ENCODE assay signal across 8 mouse cellular contexts in the genomic region with DNA sequence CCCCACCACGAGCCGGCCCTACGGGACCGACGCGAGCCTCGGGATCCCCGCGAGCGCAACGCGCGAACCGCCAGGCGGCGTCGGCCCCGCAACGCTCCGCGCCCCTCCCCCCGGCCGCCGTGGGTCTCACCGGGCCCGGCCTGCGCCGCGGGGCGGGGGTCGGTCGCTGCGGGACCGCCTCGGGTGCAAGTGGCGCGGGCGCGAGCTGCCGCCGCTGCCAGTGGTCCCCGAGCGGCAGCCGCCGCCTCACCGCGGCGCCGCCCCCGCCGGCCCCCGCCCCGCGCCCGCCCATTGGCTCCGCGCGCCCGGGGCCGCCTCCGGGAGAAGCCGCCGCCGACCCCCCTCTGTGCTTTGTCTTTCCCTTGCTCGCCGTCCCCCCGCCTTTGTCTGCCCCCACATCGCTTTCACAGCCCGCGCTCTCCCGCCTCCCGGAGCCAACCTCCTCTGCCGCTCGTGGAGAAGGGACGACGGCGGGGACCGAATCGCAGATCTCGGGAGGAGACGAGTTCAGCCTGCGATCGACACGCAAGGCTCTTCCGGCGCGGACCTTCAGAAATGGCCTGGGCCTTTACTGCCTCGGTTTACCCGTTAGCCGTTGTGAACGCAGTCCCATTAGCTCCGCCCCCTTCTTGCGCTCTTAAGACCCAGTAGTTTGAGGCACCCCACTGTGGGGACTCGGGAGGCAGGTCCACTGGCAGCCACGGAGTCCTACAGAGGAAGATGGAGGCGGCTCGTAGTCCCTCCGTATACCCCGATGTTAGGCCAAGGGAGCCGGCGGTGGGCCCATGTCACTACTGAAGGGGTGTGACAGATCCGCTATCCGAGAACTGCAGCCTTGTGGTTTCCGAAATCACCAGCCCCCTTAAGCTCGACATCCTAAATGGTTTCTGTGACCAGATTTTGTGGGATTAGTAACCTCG. TPM values are rescaled to one million over a fixed set of nuclear protein-coding genes. Genes with fewer than 3 reads are reported as not detected.
DNase-seq lines count a peak whose midpoint lies in the region; ATAC-seq lines count a peak whose summit lies in the region.

No protein-coding gene starts in this region.

- peak overlapping the region; percentile 96 for H3K27ac ChIP-seq in intestine, embryonic 14.5 days (ENCODE audit: low read depth)

- H3K4me2 ChIP-seq in intestine, embryonic 14.5 days (ENCODE audit: low read length), result peak overlapping the region; percentile 85

- peak; percentile 19 for DNase-seq in adipocyte (ENCODE audit: low spot score)
- peak; percentile 55 to 61 for DNase-seq in gastrocnemius, postnatal 36 days
- peak; percentile 91 for DNase-seq in intestine, embryonic 14.5 days (ENCODE audit: low spot score)
- DNase-seq in left cerebral cortex, postnatal 25 days (ENCODE audit: low spot score in 2 of 2), result peak; percentile 82 to 84
- peak; percentile 85 for DNase-seq in right cerebral cortex, postnatal 25 days
- peak; percentile 82 for DNase-seq in yolk sac, embryonic 10.5 days (ENCODE audit: low spot score)

- H3K36me3 ChIP-seq in intestine, embryonic 14.5 days (ENCODE audit: control insufficient read depth, insufficient read depth, low read length), result peaks cover 41% of the 10 kb centered on the region

- H3K27me3 ChIP-seq in intestine, embryonic 14.5 days (replicated peaks; ENCODE audit: control insufficient read depth, insufficient read depth, low read length), result no peaks in the 10 kb centered on the region

- H3K4me3 ChIP-seq in intestine, embryonic 14.5 days (ENCODE audit: low read depth, low read length), result peak overlapping the region; percentile 75

- ATAC-seq in common myeloid progenitor, adult 5-6 weeks (replicated peaks; ENCODE audit: low read depth, poor library complexity, severe bottlenecking), result peak; percentile 59
- peak; percentile 71 for ATAC-seq in intestine, embryonic 14.5 days (replicated peaks; ENCODE audit: low FRiP score, low TSS enrichment, low read depth)
- peak; percentile 53 for ATAC-seq in megakaryocyte-erythroid progenitor cell, adult 5-6 weeks (replicated peaks; ENCODE audit: low FRiP score, low TSS enrichment, poor library complexity, severe bottlenecking)

- WGBS in intestine, embryonic 14.5 days, result under 1% methylated on average over 82 of the region's 106 CpGs

- intact Hi-C loops in gastrocnemius, postnatal 36 days (cut with DNase I), result loop anchor here (5.0 kb wide), 2 partner anchors 82 to 237 kb away; no protein-coding TSS in a partner anchor
- intact Hi-C loops in left cerebral cortex, postnatal 25 days (cut with DNase I), result loop anchor here (2.0 kb wide), 2 partner anchors 57 to 75 kb away; a partner anchor contains a TSS

- H3K9me3 ChIP-seq in intestine, embryonic 14.5 days (ENCODE audit: control insufficient read depth, low read length), result no peaks in the 10 kb centered on the region

- H3K9ac ChIP-seq in intestine, embryonic 14.5 days (ENCODE audit: low read length), result peak overlapping the region; percentile 95

- peaks cover 23% of the 10 kb centered on the region for H3K4me1 ChIP-seq in intestine, embryonic 14.5 days (replicated peaks; ENCODE audit: control insufficient read depth, insufficient read depth, low read length)

RNA-seq across cellular contexts. Expression of a gene that starts 0.5 kb away (rescaled TPM):
- total RNA-seq in common myeloid progenitor, adult 5-6 weeks (2017), result not detected in 2 replicates
- total RNA-seq in gastrocnemius, postnatal 36 days (2021), result not detected
- polyA plus RNA-seq in intestine, embryonic 14.5 days (2014; fragmentation: Nextera tagmentation; extraction: Ambion mirVana), result not detected in 2 replicates
- total RNA-seq in left cerebral cortex, postnatal 25 days (2021), result not detected
- total RNA-seq in megakaryocyte-erythroid progenitor cell, adult 5-6 weeks (2014; fragmentation: Nextera tagmentation), result not detected in 2 replicates
- total RNA-seq in megakaryocyte-erythroid progenitor cell, adult 5-6 weeks (2017), result not detected in 2 replicates

RNA-seq across cellular contexts. Expression of a gene that starts 0.5 kb away (rescaled TPM):
- total RNA-seq in common myeloid progenitor, adult 5-6 weeks (2017), result 22.7 and 26.6 TPM in 2 replicates
- total RNA-seq in gastrocnemius, postnatal 36 days (2021), result 1 to 10 TPM; 1.5 to 3.6 TPM
- 129 and 153 TPM in 2 replicates for polyA plus RNA-seq in intestine, embryonic 14.5 days (2014; fragmentation: Nextera tagmentation; extraction: Ambion mirVana)
- 100 to 1,000 TPM; 101 to 103 TPM for total RNA-seq in left cerebral cortex, postnatal 25 days (2021)
- total RNA-seq in megakaryocyte-erythroid progenitor cell, adult 5-6 weeks (2014; fragmentation: Nextera tagmentation), result 12.0 and 18.5 TPM in 2 replicates
- 4.4 and 5.9 TPM in 2 replicates for total RNA-seq in megakaryocyte-erythroid progenitor cell, adult 5-6 weeks (2017)

RNA-seq across cellular contexts. Expression of a gene that starts 41.8 kb away (rescaled TPM):
- 22.1 and 25.4 TPM in 2 replicates for total RNA-seq in common myeloid progenitor, adult 5-6 weeks (2017)
- 10 to 100 TPM; 10.5 to 10.9 TPM for total RNA-seq in gastrocnemius, postnatal 36 days (2021)
- polyA plus RNA-seq in intestine, embryonic 14.5 days (2014; fragmentation: Nextera tagmentation; extraction: Ambion mirVana), result 20.6 and 25.1 TPM in 2 replicates
- total RNA-seq in left cerebral cortex, postnatal 25 days (2021), result 10 to 100 TPM; 24.8 to 25.5 TPM
- 20.3 and 29.6 TPM in 2 replicates for total RNA-seq in megakaryocyte-erythroid progenitor cell, adult 5-6 weeks (2014; fragmentation: Nextera tagmentation)
- 9.8 and 15.5 TPM in 2 replicates for total RNA-seq in megakaryocyte-erythroid progenitor cell, adult 5-6 weeks (2017)

RNA-seq across cellular contexts. Expression of a gene that starts 56.0 kb away (rescaled TPM):
- 170 and 212 TPM in 2 replicates for total RNA-seq in common myeloid progenitor, adult 5-6 weeks (2017)
- 10 to 100 TPM; 60.0 to 68.3 TPM for total RNA-seq in gastrocnemius, postnatal 36 days (2021)
- polyA plus RNA-seq in intestine, embryonic 14.5 days (2014; fragmentation: Nextera tagmentation; extraction: Ambion mirVana), result 64.4 and 76.1 TPM in 2 replicates
- total RNA-seq in left cerebral cortex, postnatal 25 days (2021), result 10 to 100 TPM; 79.9 to 83.7 TPM
- 33.8 and 41.7 TPM in 2 replicates for total RNA-seq in megakaryocyte-erythroid progenitor cell, adult 5-6 weeks (2014; fragmentation: Nextera tagmentation)
- 218 and 232 TPM in 2 replicates for total RNA-seq in megakaryocyte-erythroid progenitor cell, adult 5-6 weeks (2017)

RNA-seq across cellular contexts. Expression of a gene that starts 56.5 kb away (rescaled TPM):
- 86.2 and 103 TPM in 2 replicates for total RNA-seq in common myeloid progenitor, adult 5-6 weeks (2017)
- 10 to 100 TPM; 19.1 to 22.2 TPM for total RNA-seq in gastrocnemius, postnatal 36 days (2021)
- polyA plus RNA-seq in intestine, embryonic 14.5 days (2014; fragmentation: Nextera tagmentation; extraction: Ambion mirVana), result 66.5 and 80.8 TPM in 2 replicates
- 10 to 100 TPM; 64.1 to 68.2 TPM for total RNA-seq in left cerebral cortex, postnatal 25 days (2021)
- 65.1 and 66.6 TPM in 2 replicates for total RNA-seq in megakaryocyte-erythroid progenitor cell, adult 5-6 weeks (2014; fragmentation: Nextera tagmentation)
- total RNA-seq in megakaryocyte-erythroid progenitor cell, adult 5-6 weeks (2017), result 82.7 and 126 TPM in 2 replicates

Comparison
In these comparisons a context has a peak if more than half of its experiments do, and no peak if none do; other contexts are left out.
1. Peak in every context shown above with its lines: DNase-seq, ATAC-seq, H3K4me3 ChIP-seq and H3K27ac ChIP-seq.
2. DNase-seq: peak in every context shown above with its lines; median percentile 91 in intestine, embryonic 14.5 days; 85 in right cerebral cortex, postnatal 25 days; 83 in left cerebral cortex, postnatal 25 days; 82 in yolk sac, embryonic 10.5 days; 58 in gastrocnemius, postnatal 36 days; 19 in adipocyte.